Mouse (Mus musculus) lung, embryonic 16.5 days (tissue): ENCODE data around the gene AI182371. TPM values are rescaled to one million over a fixed set of nuclear protein-coding genes. Genes with fewer than 3 reads are reported as not detected.

Experiments
- ATAC-seq: fragments of 200-750 bp; cut with Nextera tagmentation; 2 replicates; pipeline ENCODE4 v1.8.0; 2017; ENCODE audit warnings: low read depth, mild to moderate bottlenecking, moderate library complexity
- H3K27ac ChIP-seq: fragments of 300-500 bp; sonication (generic); 2 replicates; pipeline ENCODE4 v1.5.1; 2014; ENCODE audit warnings: mild to moderate bottlenecking, control low read depth, low read length
- H3K27me3 ChIP-seq: fragments of 300-500 bp; sonication (generic); 2 replicates; pipeline ENCODE4 v1.6.1; 2014; ENCODE audit warnings: low read depth, low read length, mixed read lengths; ENCODE audit not compliant: control insufficient read depth, insufficient read depth
- H3K36me3 ChIP-seq: fragments of 300-500 bp; sonication (generic); 2 replicates; pipeline ENCODE4 v1.6.1; 2014; ENCODE audit warnings: low read length; ENCODE audit not compliant: control insufficient read depth, insufficient read depth
- H3K4me1 ChIP-seq: fragments of 300-500 bp; sonication (generic); replicated peaks from 2 replicates; pipeline ENCODE4 v1.6.1; 2014; ENCODE audit warnings: low read length, mixed read lengths; ENCODE audit not compliant: control insufficient read depth, insufficient read depth
- H3K4me2 ChIP-seq: fragments of 300-500 bp; sonication (generic); 2 replicates; pipeline ENCODE4 v1.6.1; 2014; ENCODE audit warnings: low read depth, low read length, control low read depth
- H3K4me3 ChIP-seq: fragments of 300-500 bp; sonication (generic); 2 replicates; pipeline ENCODE4 v1.5.1; 2014; ENCODE audit warnings: mild to moderate bottlenecking, low read length, control low read depth
- H3K9ac ChIP-seq: fragments of 300-500 bp; sonication (generic); 2 replicates; pipeline ENCODE4 v1.6.1; 2014; ENCODE audit warnings: low read length, control low read depth
- H3K9me3 ChIP-seq: fragments of 300-500 bp; sonication (generic); 2 replicates; pipeline ENCODE4 v1.6.1; 2016; ENCODE audit warnings: low read length; ENCODE audit not compliant: control insufficient read depth
- WGBS: fragments of 180-500 bp; shearing (Covaris S2); extraction: QIAGEN DNeasy Blood & Tissue Kit; methylation state at CpG from one replicate; pipeline ENCODE4 v1.1.7; 2014; 5-methylcytosine and 5-hydroxymethylcytosine counted together
- polyA plus RNA-seq: library from polyadenylated mRNA; unstranded; fragments of >200 nt; fragmentation: Nextera tagmentation; extraction: Ambion mirVana; gene quantifications from 2 replicates; pipeline ENCODE4 v1.2.1, GENCODE M21; 2015

The AI182371 gene
- polyA plus RNA-seq, 1 experiment from 2014 or later, result 0.65 TPM

GRCm38 (mm10) chr2:35061338-35061737, 40.0 kb downstream of the AI182371 start, which contains the start of gene Hc:
Hc (minus strand) TSS chr2:35061438.
- no peaks in the 10 kb centered on the region for H3K36me3 ChIP-seq
- WGBS, result 44% methylated on average over 5 of the region's 5 CpGs
- peak within 1 kb of the TSS; percentile 19; the same call in 1 of the 2 replicates for H3K4me3 ChIP-seq
- peaks cover 6% of the 10 kb centered on the region for H3K4me1 ChIP-seq
- peak within 1 kb of the TSS; percentile 21; the same call in 1 of the 2 replicates for H3K4me2 ChIP-seq
- no peak for ATAC-seq
- 0 out of 2 replicates have a peak within 1 kb of the TSS, but pooled peaks have one; percentile 13 for H3K27ac ChIP-seq
- H3K9ac ChIP-seq, result peak within 1 kb of the TSS; percentile 24; the same call in 1 of the 2 replicates
- no peaks in the 10 kb centered on the region for H3K27me3 ChIP-seq
- H3K9me3 ChIP-seq, result no peaks in the 10 kb centered on the region

DNA sequence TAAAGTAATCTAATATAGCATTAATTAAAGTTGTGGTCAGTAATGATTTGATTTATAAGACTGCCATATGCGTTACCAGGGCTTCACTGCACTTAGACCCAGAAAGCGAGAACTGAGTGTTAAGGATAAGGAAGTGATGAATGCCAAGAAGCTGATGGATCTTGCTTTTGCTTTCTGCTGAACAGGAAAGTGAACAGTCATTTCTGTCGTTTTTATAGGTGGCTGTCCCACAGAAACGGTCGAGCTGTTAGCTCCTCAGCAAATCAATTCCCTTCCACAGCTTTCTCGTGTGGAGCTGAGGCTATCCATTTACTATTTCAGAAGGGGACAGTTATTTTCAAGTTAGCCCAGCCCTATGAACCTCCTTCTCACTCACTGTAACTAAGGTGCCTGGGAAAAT, 40.4 kb downstream of the AI182371 start:
- Histone ChIP-seq H3K36me3 (no peaks in the 10 kb centered on the region), H3K9me3 (no peaks in the 10 kb centered on the region), H3K4me1 (peaks cover 6% of the 10 kb centered on the region), H3K4me2 (peak overlapping the region; percentile 21; the same call in 1 of the 2 replicates), H3K4me3 (peak overlapping the region; percentile 19; the same call in 1 of the 2 replicates), H3K27ac (0 out of 2 replicates have a peak overlapping the region, but pooled peaks have one; percentile 13), H3K27me3 (no peaks in the 10 kb centered on the region), H3K9ac (peak overlapping the region; percentile 24; the same call in 1 of the 2 replicates)
- 28% methylated on average over 6 of the region's 6 CpGs for WGBS
- ATAC-seq, result no peak

DNA sequence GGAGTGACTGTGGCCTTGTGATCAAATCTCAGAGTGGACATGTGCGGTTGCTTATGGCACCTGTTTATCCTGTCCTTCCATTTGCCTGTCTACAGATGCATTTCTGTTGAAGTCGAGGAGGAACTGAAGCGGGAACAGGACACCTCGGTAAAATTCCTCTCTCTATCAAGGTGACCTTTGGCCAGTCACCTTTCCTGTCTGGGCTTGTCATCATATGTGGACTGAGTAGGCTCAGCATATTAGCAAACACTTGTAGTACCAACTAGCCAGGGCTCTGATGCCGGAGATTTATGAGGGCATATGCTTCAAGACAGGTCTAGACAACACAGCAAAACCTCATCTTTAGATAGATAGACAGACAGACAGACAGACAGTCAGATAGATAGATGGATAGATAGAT, 41.1 kb downstream of the AI182371 start:
- no peaks in the 10 kb centered on the region for H3K9me3 ChIP-seq
- H3K27ac ChIP-seq, result no peak overlapping the region
- H3K9ac ChIP-seq, result no peak overlapping the region
- no peak overlapping the region for H3K4me3 ChIP-seq
- no peak overlapping the region for H3K4me2 ChIP-seq
- H3K27me3 ChIP-seq, result no peaks in the 10 kb centered on the region
- no peaks in the 10 kb centered on the region for H3K36me3 ChIP-seq
- no peak for ATAC-seq
- 60% methylated on average over 5 of the region's 5 CpGs for WGBS
- H3K4me1 ChIP-seq, result peaks cover 6% of the 10 kb centered on the region

DNA sequence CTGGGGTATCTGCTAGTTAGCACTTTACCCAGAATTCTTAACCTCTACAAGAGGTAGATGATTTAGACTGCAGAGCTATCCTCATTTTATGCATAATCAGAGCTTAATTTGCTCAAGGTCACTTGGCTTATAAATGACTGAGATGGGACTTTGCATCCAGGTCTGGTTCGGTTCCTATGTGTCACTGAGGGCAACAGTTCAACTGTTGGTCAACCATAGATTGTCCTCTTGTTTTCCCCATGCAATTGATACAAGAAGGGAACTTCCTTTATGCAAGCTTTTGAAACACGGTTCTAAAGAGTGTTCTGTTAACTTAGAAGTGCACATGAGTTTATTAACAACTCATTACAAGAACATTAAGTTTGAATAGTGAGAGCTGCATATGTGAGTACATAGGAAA, 43.0 kb downstream of the AI182371 start:
- Histone ChIP-seq H3K27me3 (no peaks in the 10 kb centered on the region), H3K36me3 (no peaks in the 10 kb centered on the region), H3K9ac (no peak overlapping the region), H3K4me3 (no peak overlapping the region), H3K4me2 (no peak overlapping the region), H3K4me1 (peaks cover 2% of the 10 kb centered on the region; the same call in 1 of the 2 replicates), H3K9me3 (no peaks in the 10 kb centered on the region), H3K27ac (no peak overlapping the region)
- no peak for ATAC-seq
- 85% methylated on average over 2 of the region's 2 CpGs for WGBS

DNA sequence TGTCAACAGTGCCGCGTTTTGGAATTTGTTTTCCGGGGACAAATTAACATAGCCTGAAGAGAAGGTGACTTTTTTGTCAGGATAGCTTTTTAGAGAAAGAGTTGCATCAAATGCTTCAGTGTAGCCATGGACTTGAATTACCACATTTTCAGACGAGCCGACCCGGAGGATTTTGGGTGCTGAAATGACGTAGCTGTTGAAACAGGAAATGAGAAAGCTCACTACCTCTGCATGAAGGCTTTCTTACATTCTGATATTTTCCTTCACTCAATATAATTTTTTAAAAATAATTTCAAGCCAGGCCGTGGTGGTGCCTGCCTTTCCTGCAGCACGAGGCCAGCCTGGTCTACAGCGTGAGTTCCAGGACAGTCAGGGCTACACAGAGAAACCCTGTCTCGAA, 44.1 kb downstream of the AI182371 start:
- no peaks in the 10 kb centered on the region for H3K27me3 ChIP-seq
- no peaks in the 10 kb centered on the region for H3K9me3 ChIP-seq
- peaks cover 2% of the 10 kb centered on the region; the same call in 1 of the 2 replicates for H3K4me1 ChIP-seq
- 81% methylated on average over 11 of the region's 11 CpGs for WGBS
- no peak overlapping the region for H3K4me3 ChIP-seq
- no peak overlapping the region for H3K27ac ChIP-seq
- H3K9ac ChIP-seq, result no peak overlapping the region
- ATAC-seq, result no peak
- no peaks in the 10 kb centered on the region for H3K36me3 ChIP-seq
- no peak overlapping the region for H3K4me2 ChIP-seq

GRCm38 (mm10) chr2:35048851-35049250, 52.5 kb downstream of the AI182371 start:
- no peaks in the 10 kb centered on the region for H3K27me3 ChIP-seq
- no peak overlapping the region for H3K4me2 ChIP-seq
- no peak overlapping the region for H3K9ac ChIP-seq
- no peak for ATAC-seq
- H3K9me3 ChIP-seq, result no peaks in the 10 kb centered on the region
- H3K27ac ChIP-seq, result no peak overlapping the region
- no peak overlapping the region for H3K4me3 ChIP-seq
- WGBS, result 34% methylated on average over 5 of the region's 5 CpGs
- no peaks in the 10 kb centered on the region for H3K36me3 ChIP-seq
- no peaks in the 10 kb centered on the region for H3K4me1 ChIP-seq

- Histone ChIP-seq H3K9me3 (no peaks in the 10 kb centered on the region), H3K27ac (no peak overlapping the region), H3K36me3 (no peaks in the 10 kb centered on the region), H3K4me1 (no peaks in the 10 kb centered on the region), H3K4me3 (no peak overlapping the region), H3K9ac (no peak overlapping the region), H3K27me3 (no peaks in the 10 kb centered on the region), H3K4me2 (no peak overlapping the region)
- WGBS, result 58% methylated on average over 2 of the region's 2 CpGs
- ATAC-seq, result no peak
These were observed 56.4 kb downstream of the AI182371 start for GRCm38 (mm10) chr2:35044956-35045355.

DNA sequence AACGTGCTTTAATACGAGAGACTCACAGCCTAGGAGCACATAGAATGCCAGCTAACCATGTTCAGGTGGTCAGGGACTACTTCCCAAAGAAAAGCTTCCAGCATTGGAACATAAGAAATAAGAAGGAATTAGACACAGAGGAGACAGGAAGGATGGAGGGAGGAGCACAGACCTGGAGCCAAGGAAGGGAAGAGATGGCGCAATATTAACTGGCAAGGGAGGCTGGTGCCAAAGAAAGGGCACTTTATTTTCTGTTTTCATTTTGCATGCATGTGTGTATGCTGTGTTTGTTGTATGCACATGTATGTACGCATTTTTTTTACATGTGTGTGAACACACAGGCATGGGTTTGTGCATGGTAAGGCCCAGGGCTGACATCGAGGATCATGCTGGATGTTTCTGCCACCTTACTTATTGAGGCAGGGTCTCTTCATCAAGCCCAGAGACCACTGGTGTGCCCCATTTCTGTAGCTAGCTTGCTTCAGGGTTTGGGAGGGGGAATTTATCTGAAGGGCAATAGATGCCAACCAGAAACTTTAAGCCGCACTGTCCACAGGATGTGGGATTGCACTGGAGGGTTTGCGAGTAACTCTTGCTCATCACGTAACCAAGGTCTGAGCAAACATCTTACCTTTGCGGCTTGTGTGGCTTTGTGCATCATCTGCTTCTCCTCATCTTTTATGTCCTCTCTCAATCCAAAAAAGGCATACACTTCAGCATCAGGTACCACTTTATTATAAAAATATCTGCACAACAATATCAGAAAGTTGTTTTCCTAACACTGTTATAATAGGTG, 62.6 kb downstream of the AI182371 start:
- WGBS, result 86% methylated on average over 9 of the region's 9 CpGs
- Histone ChIP-seq H3K36me3 (no peaks in the 10 kb centered on the region), H3K9ac (no peak overlapping the region), H3K4me1 (no peaks in the 10 kb centered on the region), H3K27ac (no peak overlapping the region), H3K4me2 (no peak overlapping the region), H3K27me3 (no peaks in the 10 kb centered on the region), H3K9me3 (no peaks in the 10 kb centered on the region), H3K4me3 (no peak overlapping the region)
- no peak for ATAC-seq
